Mouse (Mus musculus): Measurements from ENCODE around the gene Cenpv. TPM values are rescaled to one million over a fixed set of nuclear protein-coding genes. Genes with fewer than 3 reads are reported as not detected.

Cenpv gene
- polyA plus RNA-seq, 1 experiment from 2014 or later, result 5.4 TPM

DNA sequence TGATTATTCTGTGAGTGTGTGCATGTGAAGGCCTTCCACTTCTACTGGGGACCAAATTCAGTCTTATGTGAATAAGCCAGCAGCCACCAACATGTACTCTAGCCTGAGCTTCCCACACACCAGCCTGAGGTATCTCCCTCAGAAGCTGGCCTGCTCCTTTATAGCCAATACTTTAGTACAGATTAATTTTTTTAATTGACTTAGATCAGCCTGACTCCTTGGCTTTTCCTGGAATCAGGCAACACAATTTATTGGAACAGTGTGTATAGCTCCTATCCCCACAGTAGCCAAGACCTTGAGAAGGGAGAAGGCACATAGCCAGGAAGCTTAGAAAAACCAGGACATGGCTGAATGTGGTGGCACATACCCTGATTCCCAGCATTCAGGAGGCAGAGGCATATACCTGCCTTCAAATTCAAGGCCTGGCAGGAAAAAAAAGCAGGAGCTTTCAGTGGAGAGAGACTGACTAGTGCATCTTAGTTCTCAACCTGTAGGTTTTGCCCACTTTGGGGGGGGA, 16.9 kb upstream of the Cenpv start:
- no peaks in the 10 kb centered on the region for H3K36me3 ChIP-seq (ENCODE audit: insufficient read depth, low read length)
- H3K4me1 ChIP-seq (ENCODE audit: insufficient read depth, low read depth, low read length), result peaks cover 17% of the 10 kb centered on the region; the same call in 1 of the 2 replicates
- H3K9me3 ChIP-seq (ENCODE audit: low read length), result no peaks in the 10 kb centered on the region
- no peak for TF ChIP-seq CTCF (IDR thresholded peaks at IDR 0.05)
- no peak for TF ChIP-seq EP300 (IDR thresholded peaks at IDR 0.05)
- ATAC-seq (no peak), DNase-seq (ENCODE audit: low spot score) (no peak)
- no peak overlapping the region for H3K27ac ChIP-seq (ENCODE audit: low read length)
- H3K4me3 ChIP-seq (ENCODE audit: low read depth, low read length), result no peak overlapping the region
- no peaks in the 10 kb centered on the region for H3K27me3 ChIP-seq (replicated peaks; ENCODE audit: insufficient read depth, low read length)
- H3K9ac ChIP-seq (replicated peaks; ENCODE audit: low read depth), result no peak overlapping the region
- H3K4me2 ChIP-seq (replicated peaks; ENCODE audit: low read depth, low read length), result no peak overlapping the region

DNA sequence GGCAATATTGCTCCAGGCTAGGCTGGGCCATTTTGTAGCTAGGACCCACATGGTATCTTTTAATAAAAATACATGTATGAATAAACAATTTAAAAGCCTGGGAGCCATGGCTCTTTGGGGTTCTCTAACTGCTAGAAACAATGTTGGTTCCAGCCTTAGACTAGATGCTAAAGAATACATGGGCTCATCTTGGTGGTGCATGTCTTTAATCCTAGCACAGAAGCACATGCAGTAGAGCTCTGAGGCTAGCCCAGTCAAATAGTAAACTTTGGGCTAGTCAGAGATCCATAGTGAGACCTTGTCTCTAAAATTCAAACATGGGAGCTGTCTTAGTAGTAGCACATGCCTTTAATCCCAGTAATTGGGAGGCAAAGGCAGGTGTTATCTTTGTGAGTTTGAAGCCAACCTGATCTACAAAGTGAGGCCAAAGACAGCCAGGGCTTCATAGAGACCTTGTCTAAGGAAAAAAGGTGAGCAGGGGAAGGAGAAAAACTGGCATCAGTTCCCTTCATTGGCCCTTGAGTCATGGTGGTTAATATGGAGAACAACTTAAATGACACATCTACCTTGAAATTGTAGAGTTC, 16.0 kb upstream of the Cenpv start:
- H3K27me3 ChIP-seq (replicated peaks; ENCODE audit: insufficient read depth, low read length), result no peaks in the 10 kb centered on the region
- TF ChIP-seq CTCF (IDR thresholded peaks at IDR 0.05) (no peak), EP300 (IDR thresholded peaks at IDR 0.05) (no peak)
- peaks cover 17% of the 10 kb centered on the region; the same call in 1 of the 2 replicates for H3K4me1 ChIP-seq (ENCODE audit: insufficient read depth, low read depth, low read length)
- no peak overlapping the region for H3K27ac ChIP-seq (ENCODE audit: low read length)
- no peak overlapping the region for H3K9ac ChIP-seq (replicated peaks; ENCODE audit: low read depth)
- peak overlapping the region; percentile 67; the same call in 1 of the 2 replicates for H3K4me2 ChIP-seq (replicated peaks; ENCODE audit: low read depth, low read length)
- DNase-seq (ENCODE audit: low spot score) (no peak), ATAC-seq (no peak)
- no peaks in the 10 kb centered on the region for H3K9me3 ChIP-seq (ENCODE audit: low read length)
- H3K4me3 ChIP-seq (ENCODE audit: low read depth, low read length), result no peak overlapping the region
- no peaks in the 10 kb centered on the region for H3K36me3 ChIP-seq (ENCODE audit: insufficient read depth, low read length)

DNA sequence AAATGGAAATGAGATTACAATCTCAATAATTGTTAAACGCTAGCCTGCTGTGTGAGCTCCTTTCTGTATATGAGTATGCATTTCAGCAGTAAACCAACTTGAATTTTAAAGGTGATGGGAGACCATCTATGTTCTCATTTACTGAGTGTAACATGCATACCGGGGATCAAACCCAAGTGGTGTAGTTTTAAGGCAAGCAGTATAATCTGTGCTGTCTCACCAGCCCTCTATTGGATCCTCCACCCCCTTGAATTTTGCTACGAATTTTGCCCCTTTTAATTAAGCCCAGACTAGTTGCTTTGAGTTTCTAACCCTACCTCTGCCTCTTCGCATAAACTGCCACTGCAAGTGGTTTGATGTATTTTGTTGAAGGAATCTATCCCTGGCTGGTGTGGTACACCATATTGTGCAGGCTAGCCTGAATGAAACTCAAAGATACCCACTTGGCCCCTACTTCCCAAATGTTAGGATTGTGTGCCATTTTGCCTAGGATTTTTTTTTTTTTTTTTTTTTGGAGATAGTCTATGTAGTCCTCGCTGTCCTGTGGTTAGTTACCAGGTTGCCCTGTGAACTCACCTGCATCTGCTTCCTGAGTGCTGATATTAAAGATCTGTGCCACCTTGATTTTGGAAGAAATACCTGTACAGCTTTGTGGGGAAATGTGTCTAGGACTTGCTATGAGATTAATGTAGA, 15.2 kb upstream of the Cenpv start:
- 0 out of 2 replicates have a peak overlapping the region, but pooled peaks have one; percentile 6 for H3K9ac ChIP-seq (replicated peaks; ENCODE audit: low read depth)
- H3K4me2 ChIP-seq (replicated peaks; ENCODE audit: low read depth, low read length), result peak overlapping the region; percentile 67
- peaks cover 17% of the 10 kb centered on the region; the same call in 1 of the 2 replicates for H3K4me1 ChIP-seq (ENCODE audit: insufficient read depth, low read depth, low read length)
- H3K27ac ChIP-seq (ENCODE audit: low read length), result no peak overlapping the region
- TF ChIP-seq CTCF (IDR thresholded peaks at IDR 0.05) (no peak), EP300 (IDR thresholded peaks at IDR 0.05) (no peak)
- no peaks in the 10 kb centered on the region for H3K9me3 ChIP-seq (ENCODE audit: low read length)
- WGBS, result 66% methylated on average over 5 of the region's 5 CpGs
- no peak for DNase-seq (ENCODE audit: low spot score)
- ATAC-seq, result no peak
- peak overlapping the region; percentile 41; the same call in 1 of the 2 replicates for H3K4me3 ChIP-seq (ENCODE audit: low read depth, low read length)
- H3K27me3 ChIP-seq (replicated peaks; ENCODE audit: insufficient read depth, low read length), result no peaks in the 10 kb centered on the region
- no peaks in the 10 kb centered on the region for H3K36me3 ChIP-seq (ENCODE audit: insufficient read depth, low read length)

DNA sequence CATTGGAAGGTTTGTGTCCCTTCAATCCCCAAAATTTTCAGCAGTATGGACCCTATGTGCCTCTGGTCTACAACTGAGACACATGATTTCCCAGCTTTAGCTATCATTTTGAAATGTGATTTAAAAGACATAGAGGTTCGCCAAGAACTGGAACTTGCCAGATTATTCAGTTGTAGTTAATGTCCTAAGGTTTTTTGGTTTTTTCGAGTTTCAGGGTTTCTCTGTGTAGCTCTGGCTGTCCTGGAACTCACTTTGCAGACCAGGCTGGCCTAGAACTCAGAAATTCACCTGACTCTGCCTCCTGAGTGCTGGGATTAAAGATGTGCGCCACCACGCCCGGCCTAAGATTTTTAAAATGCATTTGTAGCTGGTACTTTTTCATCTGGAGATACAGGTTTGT, 14.6 kb upstream of the Cenpv start:
- DNase-seq (ENCODE audit: low spot score) (no peak), ATAC-seq (no peak)
- no peaks in the 10 kb centered on the region for H3K9me3 ChIP-seq (ENCODE audit: low read length)
- WGBS, result 72% methylated on average over 5 of the region's 5 CpGs
- H3K4me2 ChIP-seq (replicated peaks; ENCODE audit: low read depth, low read length), result peak overlapping the region; percentile 67
- TF ChIP-seq CTCF (IDR thresholded peaks at IDR 0.05) (no peak), EP300 (IDR thresholded peaks at IDR 0.05) (no peak)
- H3K4me3 ChIP-seq (ENCODE audit: low read depth, low read length), result peak overlapping the region; percentile 41
- H3K27me3 ChIP-seq (replicated peaks; ENCODE audit: insufficient read depth, low read length), result no peaks in the 10 kb centered on the region
- peaks cover 17% of the 10 kb centered on the region; the same call in 1 of the 2 replicates for H3K4me1 ChIP-seq (ENCODE audit: insufficient read depth, low read depth, low read length)
- H3K36me3 ChIP-seq (ENCODE audit: insufficient read depth, low read length), result no peaks in the 10 kb centered on the region
- H3K27ac ChIP-seq (ENCODE audit: low read length), result no peak overlapping the region
- H3K9ac ChIP-seq (replicated peaks; ENCODE audit: low read depth), result 0 out of 2 replicates have a peak overlapping the region, but pooled peaks have one; percentile 6

DNA sequence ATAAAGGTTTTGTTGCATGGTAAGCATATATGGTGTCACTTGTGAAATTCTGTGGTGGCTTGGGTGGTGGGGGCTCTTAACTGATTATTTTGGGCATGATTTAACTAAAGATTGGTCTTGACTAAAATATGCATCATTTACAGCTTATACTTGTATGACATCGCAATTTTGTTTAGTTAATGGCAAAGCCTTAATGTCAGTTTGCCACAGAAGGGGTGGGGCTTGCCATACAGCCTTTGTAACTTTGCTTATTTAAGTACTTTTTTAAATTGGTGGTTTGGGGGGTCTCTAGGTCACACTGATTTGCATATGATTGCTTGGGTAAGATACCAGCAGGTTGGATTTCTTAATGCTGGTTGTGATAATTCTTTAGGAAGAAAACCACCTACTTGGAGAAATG, 14.1 kb upstream of the Cenpv start:
- H3K27ac ChIP-seq (ENCODE audit: low read length), result no peak overlapping the region
- DNase-seq (ENCODE audit: low spot score) (no peak), ATAC-seq (no peak)
- H3K9me3 ChIP-seq (ENCODE audit: low read length), result no peaks in the 10 kb centered on the region
- no peaks in the 10 kb centered on the region for H3K36me3 ChIP-seq (ENCODE audit: insufficient read depth, low read length)
- no peak for TF ChIP-seq EP300 (IDR thresholded peaks at IDR 0.05)
- TF ChIP-seq CTCF (IDR thresholded peaks at IDR 0.05), result no peak
- peaks cover 17% of the 10 kb centered on the region; the same call in 1 of the 2 replicates for H3K4me1 ChIP-seq (ENCODE audit: insufficient read depth, low read depth, low read length)
- WGBS, result 10% methylated on average over 1 of the region's 1 CpGs
- peak overlapping the region; percentile 67 for H3K4me2 ChIP-seq (replicated peaks; ENCODE audit: low read depth, low read length)
- no peaks in the 10 kb centered on the region for H3K27me3 ChIP-seq (replicated peaks; ENCODE audit: insufficient read depth, low read length)
- H3K9ac ChIP-seq (replicated peaks; ENCODE audit: low read depth), result no peak overlapping the region
- H3K4me3 ChIP-seq (ENCODE audit: low read depth, low read length), result peak overlapping the region; percentile 41

DNA sequence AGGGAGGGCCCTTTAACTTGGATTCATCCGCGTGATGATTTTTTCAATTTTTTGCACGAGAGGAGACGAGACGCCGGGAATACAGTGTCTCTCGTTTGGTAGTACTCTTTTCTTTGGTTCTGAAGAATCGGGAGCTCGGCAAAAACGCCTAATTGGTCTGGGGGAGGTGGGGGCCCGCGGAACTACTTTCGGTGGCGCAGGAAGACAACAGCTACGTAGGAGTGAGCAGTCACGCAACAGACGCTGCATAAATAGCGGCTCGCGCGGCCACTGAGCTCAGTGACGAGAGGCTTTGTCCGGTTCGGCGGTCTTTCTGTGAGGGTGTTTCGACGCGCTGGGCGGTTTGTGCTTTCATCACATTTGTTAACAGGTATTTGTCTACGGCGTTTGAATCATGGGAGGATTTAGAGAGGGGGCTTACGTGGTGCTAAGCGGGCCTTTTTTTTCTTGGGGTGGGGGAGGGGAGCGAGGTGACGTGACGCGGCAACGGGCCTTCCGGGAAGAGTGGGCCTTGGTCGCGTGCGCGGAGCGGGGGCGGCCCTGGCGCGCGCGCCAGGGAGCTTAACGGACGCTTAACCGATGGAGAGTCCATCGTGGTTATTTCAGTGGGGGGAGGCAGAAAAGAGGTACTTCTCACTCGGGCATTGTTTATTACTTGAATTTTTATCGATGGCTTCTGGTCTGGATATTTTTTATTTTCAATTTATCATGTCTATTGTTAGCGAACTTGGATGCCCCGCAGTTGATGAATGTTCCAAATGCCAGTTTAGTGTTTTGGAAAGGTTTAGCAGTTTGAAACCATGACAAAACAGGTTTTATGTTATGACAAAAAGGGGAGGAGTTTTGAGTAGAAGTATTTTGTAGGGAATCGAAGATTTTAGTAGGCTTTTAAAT, 12.4 kb upstream of the Cenpv start:
- under 1% methylated on average over 58 of the region's 58 CpGs for WGBS
- H3K4me1 ChIP-seq (ENCODE audit: insufficient read depth, low read depth, low read length), result peaks cover 17% of the 10 kb centered on the region; the same call in 1 of the 2 replicates
- H3K27me3 ChIP-seq (replicated peaks; ENCODE audit: insufficient read depth, low read length), result no peaks in the 10 kb centered on the region
- DNase-seq (ENCODE audit: low spot score) (peak; percentile 90), ATAC-seq (peak; percentile 78)
- H3K9me3 ChIP-seq (ENCODE audit: low read length), result no peaks in the 10 kb centered on the region
- peak overlapping the region; percentile 74 for H3K27ac ChIP-seq (ENCODE audit: low read length)
- H3K4me2 ChIP-seq (replicated peaks; ENCODE audit: low read depth, low read length), result peak overlapping the region; percentile 57
- H3K4me3 ChIP-seq (ENCODE audit: low read depth, low read length), result peak overlapping the region; percentile 81
- H3K36me3 ChIP-seq (ENCODE audit: insufficient read depth, low read length), result no peaks in the 10 kb centered on the region
- TF ChIP-seq CTCF (IDR thresholded peaks at IDR 0.05), result no peak
- peak; percentile 75; the same call in 1 of the 2 replicates for TF ChIP-seq EP300 (IDR thresholded peaks at IDR 0.05)
- H3K9ac ChIP-seq (replicated peaks; ENCODE audit: low read depth), result peak overlapping the region; percentile 60

Measured in lung, postnatal 0 days (tissue).